Mouse (Mus musculus): Measurements from ENCODE around the gene Bcap31. TPM values are rescaled to one million over a fixed set of nuclear protein-coding genes. Genes with fewer than 3 reads are reported as not detected.
A peak's percentile ranks its signal among the peaks of the same experiment; 100 is the strongest.

The Bcap31 gene
- polyA plus RNA-seq, 1 experiment from 2014 or later, result 228 TPM

DNA sequence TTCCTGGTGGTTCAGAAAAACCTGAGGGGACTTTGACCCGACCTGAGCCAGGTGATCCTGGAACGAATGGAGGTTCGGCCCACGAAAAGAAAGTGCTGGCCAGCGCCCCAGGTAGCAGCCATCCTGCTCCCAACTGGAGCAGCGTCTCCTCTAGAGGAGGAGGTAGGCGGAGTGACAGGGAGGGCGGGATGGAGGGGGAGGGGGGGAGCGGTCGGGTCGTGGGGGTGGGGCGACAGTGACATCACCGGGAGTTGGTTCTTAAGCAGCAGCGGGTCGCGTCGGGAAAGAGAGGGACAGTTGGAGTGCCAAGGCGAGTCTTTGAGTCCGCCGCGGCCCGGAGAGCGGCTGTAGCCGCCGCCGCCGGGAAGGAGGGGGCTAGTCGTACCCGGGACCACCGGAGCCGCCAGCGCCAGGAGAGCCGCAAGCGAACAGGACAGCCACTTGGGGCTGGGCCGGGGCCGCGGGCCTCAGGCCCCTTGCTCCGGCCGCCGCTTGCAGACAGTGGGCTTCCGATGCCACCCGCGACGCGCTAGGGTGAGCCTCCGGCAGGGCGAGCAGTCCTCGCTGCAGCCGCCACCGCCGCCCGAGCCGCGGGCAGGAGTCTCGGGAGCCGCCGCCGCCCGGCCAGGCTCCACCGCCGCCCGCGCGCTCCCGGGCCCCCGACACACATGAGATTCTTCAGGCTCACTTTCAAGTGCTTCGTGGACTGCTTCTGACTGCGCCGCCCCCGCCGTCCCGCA, 42.9 kb downstream of the Bcap31 start, which contains the start of gene Slc6a8:
Slc6a8 (plus strand) TSS at position 272 of the 740 bp plus-strand sequence.
- WGBS, result 32% methylated on average over 58 of the region's 72 CpGs
- no peak within 1 kb of the TSS for H3K27ac ChIP-seq (ENCODE audit: low read depth, low read length)
- ATAC-seq (ENCODE audit: low FRiP score, low TSS enrichment), result peak; percentile 64
- peak within 1 kb of the TSS; percentile 72 for H3K4me2 ChIP-seq (replicated peaks; ENCODE audit: low read depth, low read length)
- peak within 1 kb of the TSS; percentile 54 for H3K4me3 ChIP-seq (ENCODE audit: low read length)
- no peaks in the 10 kb centered on the region for H3K9me3 ChIP-seq (ENCODE audit: control insufficient read depth, low read length)
- H3K36me3 ChIP-seq (ENCODE audit: control insufficient read depth, insufficient read depth, low read length), result peaks cover 5% of the 10 kb centered on the region; the same call in 1 of the 2 replicates
- H3K27me3 ChIP-seq (ENCODE audit: control insufficient read depth, insufficient read depth, low read length), result no peaks in the 10 kb centered on the region
- peak within 1 kb of the TSS; percentile 79 for H3K9ac ChIP-seq (ENCODE audit: low read depth, low read length)
- H3K4me1 ChIP-seq (ENCODE audit: control insufficient read depth, insufficient read depth, low read length), result no peaks in the 10 kb centered on the region

DNA sequence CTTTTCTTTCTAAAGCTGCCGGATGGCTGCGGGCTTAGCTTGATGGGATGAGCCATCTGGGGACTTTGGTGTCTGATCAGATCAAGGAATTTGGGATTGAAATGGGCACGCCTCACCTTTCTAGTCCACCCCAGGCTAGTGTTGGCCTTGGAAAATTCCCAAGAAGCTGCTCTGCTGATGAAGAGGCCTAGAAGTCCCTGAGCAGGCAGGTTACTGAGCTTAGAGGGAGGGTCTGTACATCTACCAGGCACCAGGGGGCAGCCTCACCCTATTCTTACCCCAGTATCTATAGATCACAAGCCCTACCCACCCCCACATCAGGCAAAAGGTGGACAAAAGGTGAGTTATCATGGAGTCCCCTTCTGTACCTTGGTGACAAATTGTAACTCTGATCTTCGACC, 43.9 kb downstream of the Bcap31 start:
- Histone ChIP-seq H3K9ac (ENCODE audit: low read depth, low read length) (no peak overlapping the region), H3K9me3 (ENCODE audit: control insufficient read depth, low read length) (no peaks in the 10 kb centered on the region), H3K36me3 (ENCODE audit: control insufficient read depth, insufficient read depth, low read length) (peaks cover 3% of the 10 kb centered on the region; the same call in 1 of the 2 replicates), H3K27me3 (ENCODE audit: control insufficient read depth, insufficient read depth, low read length) (no peaks in the 10 kb centered on the region), H3K4me2 (replicated peaks; ENCODE audit: low read depth, low read length) (no peak overlapping the region), H3K4me1 (ENCODE audit: control insufficient read depth, insufficient read depth, low read length) (no peaks in the 10 kb centered on the region), H3K27ac (ENCODE audit: low read depth, low read length) (no peak overlapping the region), H3K4me3 (ENCODE audit: low read length) (no peak overlapping the region)
- ATAC-seq (ENCODE audit: low FRiP score, low TSS enrichment), result peak; percentile 67
- 61% methylated on average over 4 of the region's 4 CpGs for WGBS

DNA sequence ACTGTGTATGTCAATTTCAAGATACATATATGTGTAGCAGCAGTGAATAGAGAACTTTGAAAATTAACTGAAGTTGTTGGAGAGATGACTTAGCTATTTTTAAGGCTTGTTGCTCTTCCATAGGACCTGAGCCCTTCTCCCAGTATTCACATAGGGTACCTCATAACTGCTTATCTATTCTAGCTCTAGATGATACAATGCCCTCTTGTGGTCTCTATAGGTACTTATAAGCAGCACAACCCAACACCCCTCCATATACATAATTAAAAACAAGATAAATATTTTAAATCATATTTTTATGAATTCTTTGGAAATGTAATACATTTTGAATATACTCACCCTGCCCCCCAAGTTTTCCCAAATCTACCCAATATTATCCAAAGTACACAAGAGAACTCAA, 52.8 kb downstream of the Bcap31 start:
- ATAC-seq (ENCODE audit: low FRiP score, low TSS enrichment), result no peak
- Histone ChIP-seq H3K9me3 (ENCODE audit: control insufficient read depth, low read length) (no peaks in the 10 kb centered on the region), H3K4me2 (replicated peaks; ENCODE audit: low read depth, low read length) (no peak overlapping the region), H3K27me3 (ENCODE audit: control insufficient read depth, insufficient read depth, low read length) (no peaks in the 10 kb centered on the region), H3K4me3 (ENCODE audit: low read length) (no peak overlapping the region), H3K27ac (ENCODE audit: low read depth, low read length) (no peak overlapping the region), H3K4me1 (ENCODE audit: control insufficient read depth, insufficient read depth, low read length) (no peaks in the 10 kb centered on the region), H3K36me3 (ENCODE audit: control insufficient read depth, insufficient read depth, low read length) (no peaks in the 10 kb centered on the region), H3K9ac (ENCODE audit: low read depth, low read length) (no peak overlapping the region)

DNA sequence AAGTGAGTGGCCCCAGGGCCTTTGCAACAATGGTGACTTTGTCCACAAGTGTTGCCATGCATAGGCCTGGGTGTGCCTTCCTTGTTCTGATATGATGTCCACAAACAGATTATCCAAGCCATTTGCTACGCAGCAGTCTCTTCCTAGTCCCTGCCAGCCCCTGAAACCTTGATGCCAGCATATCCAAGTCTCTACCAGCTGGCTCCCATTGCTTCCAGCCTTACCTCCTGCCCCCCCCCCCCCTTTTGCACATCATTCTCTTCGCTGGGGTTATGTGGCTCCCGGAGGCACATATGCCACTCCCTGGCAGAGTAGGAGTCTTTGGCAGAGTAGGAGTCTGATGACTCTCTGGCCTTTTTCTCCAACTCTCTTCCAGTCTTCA, 55.7 kb downstream of the Bcap31 start:
- no peak overlapping the region for H3K9ac ChIP-seq (ENCODE audit: low read depth, low read length)
- H3K4me3 ChIP-seq (ENCODE audit: low read length), result peak overlapping the region; percentile 46; the same call in 1 of the 2 replicates
- H3K27me3 ChIP-seq (ENCODE audit: control insufficient read depth, insufficient read depth, low read length), result no peaks in the 10 kb centered on the region
- H3K4me2 ChIP-seq (replicated peaks; ENCODE audit: low read depth, low read length), result peak overlapping the region; percentile 67
- H3K27ac ChIP-seq (ENCODE audit: low read depth, low read length), result no peak overlapping the region
- no peaks in the 10 kb centered on the region for H3K36me3 ChIP-seq (ENCODE audit: control insufficient read depth, insufficient read depth, low read length)
- H3K4me1 ChIP-seq (ENCODE audit: control insufficient read depth, insufficient read depth, low read length), result no peaks in the 10 kb centered on the region
- no peaks in the 10 kb centered on the region for H3K9me3 ChIP-seq (ENCODE audit: control insufficient read depth, low read length)
- WGBS, result 63% methylated on average over 3 of the region's 3 CpGs
- no peak for ATAC-seq (ENCODE audit: low FRiP score, low TSS enrichment)

DNA sequence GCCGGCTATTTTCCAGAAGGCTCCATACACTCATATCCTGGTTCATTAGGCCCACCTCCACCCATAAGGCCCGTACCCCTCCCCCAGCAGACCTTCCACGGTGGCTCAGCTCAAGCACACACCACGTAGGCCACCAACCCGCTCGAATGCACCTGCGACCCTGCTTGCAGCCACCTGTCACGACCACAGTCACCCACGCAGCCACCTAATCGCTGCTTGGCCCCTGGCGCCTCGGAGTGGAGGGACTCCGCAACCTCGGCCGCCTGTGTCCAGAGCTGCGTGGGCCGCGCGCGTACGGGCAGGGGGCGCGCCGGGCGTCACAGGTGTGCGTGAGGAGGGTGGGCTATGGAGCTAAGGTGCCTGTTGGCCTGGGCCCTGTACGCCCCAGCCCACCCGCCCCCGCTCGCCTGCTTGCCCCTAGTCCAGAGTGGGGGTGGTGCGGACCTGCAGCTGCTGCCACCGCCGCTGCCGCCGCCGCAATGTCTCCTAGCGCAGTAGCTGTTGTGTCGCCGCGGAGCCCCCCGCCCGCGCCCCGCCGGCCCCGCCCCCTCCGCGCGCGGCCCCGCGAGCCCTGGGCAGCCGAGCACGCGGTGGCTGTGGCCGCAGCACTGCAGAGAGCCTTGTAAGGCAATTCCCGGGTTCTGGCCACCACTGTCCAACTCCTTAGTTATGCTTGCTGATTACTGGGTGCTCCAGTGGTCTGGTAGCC, 56.2 kb downstream of the Bcap31 start, which contains the start of gene Pnck:
Pnck (minus strand) TSS at position 543 of the 709 bp plus-strand sequence.
- Histone ChIP-seq H3K9ac (ENCODE audit: low read depth, low read length) (peak within 1 kb of the TSS; percentile 50), H3K4me2 (replicated peaks; ENCODE audit: low read depth, low read length) (peak within 1 kb of the TSS; percentile 67), H3K4me1 (ENCODE audit: control insufficient read depth, insufficient read depth, low read length) (no peaks in the 10 kb centered on the region), H3K27ac (ENCODE audit: low read depth, low read length) (no peak within 1 kb of the TSS), H3K9me3 (ENCODE audit: control insufficient read depth, low read length) (no peaks in the 10 kb centered on the region), H3K4me3 (ENCODE audit: low read length) (peak within 1 kb of the TSS; percentile 46), H3K27me3 (ENCODE audit: control insufficient read depth, insufficient read depth, low read length) (no peaks in the 10 kb centered on the region), H3K36me3 (ENCODE audit: control insufficient read depth, insufficient read depth, low read length) (no peaks in the 10 kb centered on the region)
- ATAC-seq (ENCODE audit: low FRiP score, low TSS enrichment), result peak; percentile 59
- 31% methylated on average over 54 of the region's 57 CpGs for WGBS

DNA sequence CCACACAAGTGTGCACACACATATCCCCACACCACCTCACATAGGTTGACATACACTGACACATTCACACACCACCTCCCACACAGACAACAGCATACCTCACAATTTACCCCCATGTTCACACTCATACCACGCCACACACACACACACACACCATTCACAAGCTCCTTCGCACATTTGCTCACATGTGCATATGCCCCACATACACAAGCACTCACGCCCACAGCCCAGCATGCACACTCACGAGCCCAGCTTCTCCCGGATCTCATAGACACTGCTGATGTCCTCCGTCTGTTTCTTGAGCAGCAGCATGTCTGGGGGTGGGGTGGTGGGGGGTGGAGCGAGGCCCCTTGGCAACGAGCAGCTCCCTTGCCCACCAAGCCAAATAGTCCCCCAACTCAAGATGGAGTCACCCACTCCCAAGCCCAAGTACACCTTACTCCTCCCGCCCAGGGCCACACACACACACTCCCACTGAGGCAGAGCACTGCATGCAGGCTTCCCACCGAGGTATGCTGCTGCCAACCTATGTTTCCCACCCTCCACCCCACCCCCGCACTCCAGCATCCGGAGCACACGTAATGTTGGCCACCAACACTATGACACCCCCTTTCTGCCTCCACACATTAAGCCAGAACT, 56.9 kb downstream of the Bcap31 start:
- H3K4me2 ChIP-seq (replicated peaks; ENCODE audit: low read depth, low read length), result peak overlapping the region; percentile 67
- no peaks in the 10 kb centered on the region for H3K9me3 ChIP-seq (ENCODE audit: control insufficient read depth, low read length)
- 59% methylated on average over 13 of the region's 13 CpGs for WGBS
- no peak overlapping the region for H3K27ac ChIP-seq (ENCODE audit: low read depth, low read length)
- ATAC-seq (ENCODE audit: low FRiP score, low TSS enrichment), result peak; percentile 19; the same call in 1 of the 2 replicates
- H3K27me3 ChIP-seq (ENCODE audit: control insufficient read depth, insufficient read depth, low read length), result no peaks in the 10 kb centered on the region
- no peak overlapping the region; the same call in 1 of the 2 replicates for H3K9ac ChIP-seq (ENCODE audit: low read depth, low read length)
- no peaks in the 10 kb centered on the region for H3K4me1 ChIP-seq (ENCODE audit: control insufficient read depth, insufficient read depth, low read length)
- H3K4me3 ChIP-seq (ENCODE audit: low read length), result peak overlapping the region; percentile 46
- no peaks in the 10 kb centered on the region for H3K36me3 ChIP-seq (ENCODE audit: control insufficient read depth, insufficient read depth, low read length)

DNA sequence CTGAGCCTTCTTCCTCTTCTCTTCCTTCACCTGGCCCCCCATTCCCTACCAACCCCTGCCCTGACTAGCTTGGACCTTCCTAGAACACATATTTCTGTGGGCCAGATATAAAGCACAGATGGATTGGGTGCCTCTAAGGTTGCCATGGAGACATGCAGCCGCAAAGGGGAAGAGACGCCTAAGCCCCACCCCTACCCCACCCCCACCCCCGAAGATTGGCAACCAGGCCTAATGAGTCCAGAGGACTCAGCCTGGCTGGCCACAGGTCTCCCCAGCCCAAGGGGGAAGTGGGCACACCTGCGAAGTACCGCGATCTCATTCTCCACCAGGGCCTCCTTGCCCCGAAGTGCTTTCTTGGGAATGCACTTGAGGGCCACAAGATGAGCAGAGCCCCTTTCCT, 57.6 kb downstream of the Bcap31 start:
- Histone ChIP-seq H3K4me3 (ENCODE audit: low read length) (no peak overlapping the region), H3K9ac (ENCODE audit: low read depth, low read length) (no peak overlapping the region), H3K4me1 (ENCODE audit: control insufficient read depth, insufficient read depth, low read length) (no peaks in the 10 kb centered on the region), H3K9me3 (ENCODE audit: control insufficient read depth, low read length) (no peaks in the 10 kb centered on the region), H3K36me3 (ENCODE audit: control insufficient read depth, insufficient read depth, low read length) (no peaks in the 10 kb centered on the region), H3K4me2 (replicated peaks; ENCODE audit: low read depth, low read length) (no peak overlapping the region), H3K27me3 (ENCODE audit: control insufficient read depth, insufficient read depth, low read length) (no peaks in the 10 kb centered on the region), H3K27ac (ENCODE audit: low read depth, low read length) (no peak overlapping the region)
- 60% methylated on average over 7 of the region's 7 CpGs for WGBS
- no peak for ATAC-seq (ENCODE audit: low FRiP score, low TSS enrichment)

DNA sequence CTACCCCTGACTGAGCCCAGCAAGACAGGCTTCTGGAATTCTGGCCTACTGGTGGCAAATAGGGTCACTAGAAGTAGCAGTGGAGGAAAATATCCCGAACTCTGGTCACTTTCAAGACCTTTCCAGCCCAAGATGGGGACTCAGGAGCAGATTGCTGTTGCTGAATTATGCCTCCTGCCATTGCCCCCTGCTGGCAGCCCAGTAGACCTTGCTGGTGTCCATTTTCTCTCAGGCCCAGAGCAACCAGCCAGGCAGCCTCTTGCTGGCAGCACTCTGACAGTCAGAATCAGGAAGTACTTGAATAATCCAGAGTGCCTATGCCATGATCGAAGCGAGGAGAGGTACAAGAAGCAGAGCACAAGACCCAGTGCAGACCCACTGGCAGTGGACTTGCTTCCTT, 60.4 kb downstream of the Bcap31 start:
- ATAC-seq (ENCODE audit: low FRiP score, low TSS enrichment), result no peak
- WGBS, result 74% methylated on average over 3 of the region's 3 CpGs
- H3K4me1 ChIP-seq (ENCODE audit: control insufficient read depth, insufficient read depth, low read length), result no peaks in the 10 kb centered on the region

More for the DNA sequence above, 60.4 kb downstream of the Bcap31 start:
- Histone ChIP-seq H3K27ac (ENCODE audit: low read depth, low read length) (no peak overlapping the region), H3K9me3 (ENCODE audit: control insufficient read depth, low read length) (no peaks in the 10 kb centered on the region), H3K9ac (ENCODE audit: low read depth, low read length) (no peak overlapping the region), H3K4me3 (ENCODE audit: low read length) (no peak overlapping the region), H3K4me2 (replicated peaks; ENCODE audit: low read depth, low read length) (no peak overlapping the region), H3K36me3 (ENCODE audit: control insufficient read depth, insufficient read depth, low read length) (no peaks in the 10 kb centered on the region), H3K27me3 (ENCODE audit: control insufficient read depth, insufficient read depth, low read length) (no peaks in the 10 kb centered on the region)
